Mouse (Mus musculus) hindbrain, postnatal 0 days (tissue): ENCODE measurements around the gene Wfdc18. TPM values are rescaled to one million over a fixed set of nuclear protein-coding genes. Genes with fewer than 3 reads are reported as not detected.

Experiments
- ATAC-seq: fragments of 200-750 bp; cut with Nextera tagmentation; 2 replicates; pipeline ENCODE4 v1.8.0; 2017; ENCODE audit warnings: mild to moderate bottlenecking, moderate TSS enrichment, moderate library complexity
- DNase-seq: peaks from one replicate; pipeline ENCODE4 v3.0.0-alpha.2; 2015; ENCODE audit warnings: low spot score
- H3K27ac ChIP-seq: fragments of 300-500 bp; sonication (generic); 2 replicates; pipeline ENCODE4 v1.5.1; 2014; ENCODE audit warnings: mild to moderate bottlenecking
- H3K27me3 ChIP-seq: fragments of 300-500 bp; sonication (generic); 2 replicates; pipeline ENCODE4 v1.6.1; 2014; ENCODE audit warnings: low read length, mixed read lengths; ENCODE audit not compliant: insufficient read depth
- H3K36me3 ChIP-seq: fragments of 300-500 bp; sonication (generic); 2 replicates; pipeline ENCODE4 v1.6.1; 2014; ENCODE audit warnings: low read length, mixed read lengths; ENCODE audit not compliant: insufficient read depth
- H3K4me1 ChIP-seq: fragments of 300-500 bp; sonication (generic); 2 replicates; pipeline ENCODE4 v1.6.1; 2014; ENCODE audit warnings: antibody characterized with exemption, low read length, mixed read lengths; ENCODE audit not compliant: insufficient read depth
- H3K4me2 ChIP-seq: fragments of 300-500 bp; sonication (generic); 2 replicates; pipeline ENCODE4 v1.6.1; 2014; ENCODE audit warnings: low read depth, mild to moderate bottlenecking, low read length, moderate library complexity, mixed read lengths
- H3K4me3 ChIP-seq: fragments of 300-500 bp; sonication (generic); 2 replicates; pipeline ENCODE4 v1.5.1; 2014; ENCODE audit warnings: low read length
- H3K9ac ChIP-seq: fragments of 300-500 bp; sonication (generic); replicated peaks from 2 replicates; pipeline ENCODE4 v1.6.1; 2014; ENCODE audit warnings: mild to moderate bottlenecking, low read length, moderate library complexity, mixed read lengths
- H3K9me3 ChIP-seq: fragments of 300-500 bp; sonication (generic); 2 replicates; pipeline ENCODE4 v1.6.1; 2016; ENCODE audit warnings: low read length, mixed read lengths
- CTCF ChIP-seq: IDR thresholded peaks from 2 replicates; pipeline ENCODE4 v1.5.1; 2016; ENCODE audit warnings: antibody characterized with exemption, control low read depth, low read depth
- WGBS: fragments of 180-500 bp; shearing (Covaris S2); extraction: QIAGEN DNeasy Blood & Tissue Kit; methylation state at CpG from one replicate; pipeline ENCODE4 v1.1.7; 2014; 5-methylcytosine and 5-hydroxymethylcytosine counted together
- polyA plus RNA-seq: library from polyadenylated mRNA; unstranded; fragments of >200 nt; fragmentation: Nextera tagmentation; extraction: Ambion mirVana; gene quantifications from 2 replicates; pipeline ENCODE4 v1.2.1, GENCODE M21; 2015
- total RNA-seq: library from RNA; depleted of rRNA; stranded (reverse); fragments of >200 nt; gene quantifications from 2 replicates; pipeline ENCODE4 v1.2.3, GENCODE M21; 2014; rRNA removed

Gene Wfdc18
- total RNA-seq (0.84 TPM in 1 of 2 replicates, not detected in the other), polyA plus RNA-seq (not detected in 2 replicates)

GRCm38 (mm10) chr11:83708715-83709114 lies at the start of gene Wfdc18:
Wfdc18 (plus strand) TSS chr11:83709015.
- TF ChIP-seq CTCF: no peak
- no peaks in the 10 kb centered on the region for H3K36me3 ChIP-seq
- 71% methylated on average over 4 of the region's 4 CpGs for WGBS
- H3K4me2 ChIP-seq: no peak within 1 kb of the TSS
- no peaks in the 10 kb centered on the region for H3K4me1 ChIP-seq
- DNase-seq (no peak), ATAC-seq (no peak)
- H3K9me3 ChIP-seq: no peaks in the 10 kb centered on the region
- no peak within 1 kb of the TSS for H3K4me3 ChIP-seq
- H3K9ac ChIP-seq: no peak within 1 kb of the TSS
- no peaks in the 10 kb centered on the region for H3K27me3 ChIP-seq
- H3K27ac ChIP-seq: no peak within 1 kb of the TSS

GRCm38 (mm10) chr11:83662204-83662603 lies 46.6 kb upstream of the Wfdc18 start, which contains the start of gene Ccl4:
Ccl4 (plus strand) TSS chr11:83662584.
- no peak for DNase-seq
- ATAC-seq: no peak
- TF ChIP-seq CTCF: no peak
- Histone ChIP-seq H3K36me3 (no peaks in the 10 kb centered on the region), H3K4me3 (no peak within 1 kb of the TSS), H3K27me3 (no peaks in the 10 kb centered on the region), H3K9me3 (no peaks in the 10 kb centered on the region), H3K27ac (no peak within 1 kb of the TSS), H3K4me1 (no peaks in the 10 kb centered on the region), H3K9ac (no peak within 1 kb of the TSS), H3K4me2 (no peak within 1 kb of the TSS)
- 85% methylated on average over 6 of the region's 6 CpGs for WGBS

- no peaks in the 10 kb centered on the region for H3K27me3 ChIP-seq
- H3K4me2 ChIP-seq: no peak overlapping the region
- no peak overlapping the region for H3K9ac ChIP-seq
- no peak overlapping the region for H3K4me3 ChIP-seq
- H3K9me3 ChIP-seq: no peaks in the 10 kb centered on the region
- no peak for DNase-seq
- H3K4me1 ChIP-seq: no peaks in the 10 kb centered on the region
- 82% methylated on average over 5 of the region's 5 CpGs for WGBS
- no peak for TF ChIP-seq CTCF
- no peak overlapping the region for H3K27ac ChIP-seq
- ATAC-seq: no peak
- H3K36me3 ChIP-seq: no peaks in the 10 kb centered on the region
These were observed 45.3 kb upstream of the Wfdc18 start for GRCm38 (mm10) chr11:83663532-83663931.

GRCm38 (mm10) chr11:83671743-83672142 lies 37.1 kb upstream of the Wfdc18 start:
- ATAC-seq (no peak), DNase-seq (no peak)
- H3K27me3 ChIP-seq: no peaks in the 10 kb centered on the region

GRCm38 (mm10) chr11:83675665-83676064 lies 33.1 kb upstream of the Wfdc18 start:
- no peak overlapping the region for H3K4me3 ChIP-seq
- H3K9ac ChIP-seq: no peak overlapping the region
- H3K4me1 ChIP-seq: no peaks in the 10 kb centered on the region
- TF ChIP-seq CTCF: no peak
- no peak overlapping the region for H3K4me2 ChIP-seq
- WGBS: 86% methylated on average over 1 of the region's 1 CpGs
- ATAC-seq (no peak), DNase-seq (no peak)
- H3K36me3 ChIP-seq: no peaks in the 10 kb centered on the region
- H3K27ac ChIP-seq: no peak overlapping the region
- H3K9me3 ChIP-seq: no peaks in the 10 kb centered on the region
- H3K27me3 ChIP-seq: no peaks in the 10 kb centered on the region

More at GRCm38 (mm10) chr11:83671743-83672142, 37.1 kb upstream of the Wfdc18 start:
- Histone ChIP-seq H3K4me2 (no peak overlapping the region), H3K27ac (no peak overlapping the region), H3K9ac (no peak overlapping the region), H3K4me3 (no peak overlapping the region), H3K9me3 (no peaks in the 10 kb centered on the region), H3K4me1 (no peaks in the 10 kb centered on the region), H3K36me3 (no peaks in the 10 kb centered on the region)
- no peak for TF ChIP-seq CTCF

GRCm38 (mm10) chr11:83689918-83690317 lies 18.9 kb upstream of the Wfdc18 start:
- no peak for ATAC-seq
- Histone ChIP-seq H3K27me3 (no peaks in the 10 kb centered on the region), H3K27ac (no peak overlapping the region), H3K4me3 (no peak overlapping the region), H3K4me1 (no peaks in the 10 kb centered on the region), H3K9me3 (no peaks in the 10 kb centered on the region), H3K36me3 (no peaks in the 10 kb centered on the region), H3K9ac (no peak overlapping the region), H3K4me2 (no peak overlapping the region)
- DNase-seq: no peak
- TF ChIP-seq CTCF: no peak
- 80% methylated on average over 1 of the region's 1 CpGs for WGBS

- ATAC-seq: no peak
These were observed 16.8 kb upstream of the Wfdc18 start for GRCm38 (mm10) chr11:83692008-83692407.

More at GRCm38 (mm10) chr11:83692008-83692407, 16.8 kb upstream of the Wfdc18 start:
- TF ChIP-seq CTCF: no peak
- Histone ChIP-seq H3K27me3 (no peaks in the 10 kb centered on the region), H3K4me2 (no peak overlapping the region), H3K9me3 (no peaks in the 10 kb centered on the region), H3K36me3 (no peaks in the 10 kb centered on the region), H3K4me3 (no peak overlapping the region), H3K4me1 (no peaks in the 10 kb centered on the region), H3K9ac (no peak overlapping the region), H3K27ac (no peak overlapping the region)
- 69% methylated on average over 1 of the region's 1 CpGs for WGBS
- no peak for DNase-seq
